Mouse (Mus musculus) heart, embryonic 10.5 days (tissue): ENCODE data around the gene Ldlrad3. TPM values are rescaled to one million over a fixed set of nuclear protein-coding genes. Genes with fewer than 3 reads are reported as not detected.

Source experiments
- DNase-seq: peaks from one replicate; pipeline ENCODE4 v3.0.0-alpha.2; 2017; ENCODE audit warnings: low spot score
- H3K27ac ChIP-seq: fragments of 300-500 bp; sonication (generic); 2 replicates; pipeline ENCODE4 v1.5.1; 2016; ENCODE audit warnings: mild to moderate bottlenecking
- H3K27me3 ChIP-seq: fragments of 300-500 bp; sonication (generic); 2 replicates; pipeline ENCODE4 v1.6.1; 2016; ENCODE audit warnings: mild to moderate bottlenecking; ENCODE audit not compliant: poor library complexity, insufficient read depth, severe bottlenecking
- H3K36me3 ChIP-seq: fragments of 300-500 bp; sonication (generic); 2 replicates; pipeline ENCODE4 v1.6.1; 2016; ENCODE audit warnings: mild to moderate bottlenecking, moderate library complexity
- H3K4me1 ChIP-seq: fragments of 300-500 bp; sonication (generic); 2 replicates; pipeline ENCODE4 v1.6.1; 2016; ENCODE audit warnings: mild to moderate bottlenecking
- H3K4me3 ChIP-seq: fragments of 300-500 bp; sonication (generic); 2 replicates; pipeline ENCODE4 v1.5.1; 2016; ENCODE audit warnings: mild to moderate bottlenecking, moderate library complexity
- H3K9me3 ChIP-seq: fragments of 300-500 bp; sonication (generic); 2 replicates; pipeline ENCODE4 v1.6.1; 2016; ENCODE audit warnings: mild to moderate bottlenecking, moderate library complexity
- WGBS: fragments of 180-500 bp; shearing (Covaris S2); methylation state at CpG from one replicate; pipeline ENCODE4 v1.1.7; 2016; 5-methylcytosine and 5-hydroxymethylcytosine counted together
- polyA plus RNA-seq: library from polyadenylated mRNA; unstranded; fragments of >200 nt; fragmentation: Nextera tagmentation; extraction: Ambion mirVana; gene quantifications from 2 replicates; pipeline ENCODE4 v1.2.1, GENCODE M21; 2016

Ldlrad3 gene
- polyA plus RNA-seq, 1 experiment from 2014 or later, result 27.5 TPM

DNA sequence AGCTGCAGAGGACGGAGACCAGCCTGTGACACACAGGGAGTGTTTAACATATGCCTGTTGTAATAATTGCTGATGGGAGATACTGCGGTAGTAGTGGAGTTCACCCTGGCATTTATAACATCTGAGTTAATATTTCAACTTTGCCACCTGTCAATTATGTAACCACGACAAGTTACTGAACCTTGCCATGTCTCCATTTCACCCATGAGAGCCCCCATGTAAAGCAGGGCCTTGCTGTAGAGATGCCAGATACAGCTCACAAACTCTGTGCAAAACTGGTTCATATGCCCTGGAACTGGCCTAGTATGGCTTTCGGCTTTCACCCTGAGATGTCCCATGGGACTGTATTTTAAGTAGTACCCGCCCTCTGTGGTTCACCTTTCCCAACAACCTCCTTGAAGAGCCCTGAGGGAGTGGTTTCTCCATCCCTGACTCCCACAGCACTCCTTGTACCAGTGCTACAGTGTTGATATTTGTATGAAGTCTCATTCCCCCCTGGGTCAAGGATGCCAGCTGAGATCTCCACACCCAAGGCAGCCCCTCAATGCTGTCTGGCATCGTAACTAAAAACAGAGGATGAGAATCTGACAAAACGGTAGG lies 122.2 kb downstream of the Ldlrad3 start:
- H3K9me3 ChIP-seq, result no peaks in the 10 kb centered on the region
- H3K27ac ChIP-seq, result no peak overlapping the region
- no peaks in the 10 kb centered on the region for H3K27me3 ChIP-seq
- no peaks in the 10 kb centered on the region for H3K36me3 ChIP-seq
- H3K4me3 ChIP-seq, result no peak overlapping the region
- no peak for DNase-seq
- 85% methylated on average over 7 of the region's 7 CpGs for WGBS
- H3K4me1 ChIP-seq, result peaks cover 16% of the 10 kb centered on the region

DNA sequence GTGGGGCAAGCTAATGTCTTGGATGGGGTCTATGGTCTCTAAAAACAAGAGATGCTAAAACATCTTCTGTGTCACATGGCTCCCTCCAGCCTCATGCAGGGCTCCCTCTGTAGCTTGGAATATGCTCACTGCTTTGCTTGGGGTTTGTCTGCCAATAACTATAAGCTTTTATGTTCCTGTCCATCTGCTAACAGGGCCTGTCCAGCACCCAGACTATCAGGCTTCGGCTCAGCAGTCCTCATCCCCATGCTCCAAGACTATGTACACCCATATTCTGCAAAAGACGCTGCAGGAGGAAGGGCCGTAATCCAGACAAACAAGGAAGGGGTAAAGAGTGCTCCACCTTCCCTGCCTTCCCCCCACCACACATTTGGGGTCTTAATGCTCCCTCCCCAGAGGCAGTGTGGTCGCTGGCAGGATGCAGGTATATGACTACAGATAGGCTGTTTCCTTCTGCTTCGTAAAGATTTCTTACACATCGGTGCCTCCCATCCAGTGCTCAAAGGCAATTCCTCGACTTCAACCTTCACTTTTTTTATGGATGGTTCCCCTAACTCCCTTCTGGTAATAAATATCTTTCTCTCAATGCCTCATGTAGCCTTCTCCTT lies 123.2 kb downstream of the Ldlrad3 start:
- Histone ChIP-seq H3K9me3 (no peaks in the 10 kb centered on the region), H3K27me3 (no peaks in the 10 kb centered on the region), H3K4me1 (peaks cover 16% of the 10 kb centered on the region), H3K36me3 (peaks cover 3% of the 10 kb centered on the region), H3K27ac (no peak overlapping the region), H3K4me3 (no peak overlapping the region)
- 81% methylated on average over 7 of the region's 7 CpGs for WGBS
- DNase-seq, result no peak

DNA sequence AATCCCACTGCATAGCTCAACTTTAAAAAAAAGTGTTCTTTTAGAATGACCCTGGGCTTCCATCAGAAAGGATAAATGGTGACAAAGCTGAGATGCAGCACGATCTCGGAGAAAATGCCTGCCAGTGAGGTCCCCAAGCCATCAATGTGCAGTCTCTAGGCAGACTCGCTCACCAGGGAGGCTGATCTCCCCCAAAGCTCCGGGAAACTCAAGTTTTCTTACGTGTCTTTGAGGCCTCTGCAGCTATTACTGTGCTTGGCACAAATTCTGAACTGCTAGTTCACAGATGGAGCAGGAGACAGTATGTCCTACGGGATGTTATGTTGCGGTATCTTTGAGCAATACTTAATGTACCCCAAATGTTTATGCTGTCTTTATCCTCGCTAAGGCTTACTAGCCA lies 124.3 kb downstream of the Ldlrad3 start:
- H3K4me1 ChIP-seq, result peaks cover 26% of the 10 kb centered on the region
- no peaks in the 10 kb centered on the region for H3K9me3 ChIP-seq
- no peaks in the 10 kb centered on the region for H3K27me3 ChIP-seq
- no peak overlapping the region for H3K27ac ChIP-seq
- no peak for DNase-seq
- WGBS, result 88% methylated on average over 8 of the region's 8 CpGs
- H3K4me3 ChIP-seq, result no peak overlapping the region
- H3K36me3 ChIP-seq, result peaks cover 8% of the 10 kb centered on the region

DNA sequence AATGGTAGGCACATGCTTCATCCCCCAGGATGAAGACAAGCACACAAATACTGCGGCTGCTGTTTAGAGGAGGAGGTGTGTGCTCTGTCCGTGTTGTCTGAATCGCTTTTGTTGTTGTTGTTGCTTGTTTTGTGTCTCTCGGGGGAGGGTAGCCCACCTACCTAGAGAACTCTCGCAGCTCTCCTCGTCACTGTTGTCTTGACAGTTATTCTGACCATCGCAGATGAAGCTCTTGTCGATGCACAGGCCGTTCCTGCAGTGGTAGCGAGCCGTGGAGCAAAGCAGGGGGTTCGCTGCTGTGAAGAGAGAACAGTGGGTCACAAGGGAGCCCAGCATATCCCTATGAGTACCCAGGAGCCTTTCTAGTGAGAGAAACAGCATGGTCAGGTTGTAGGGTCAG lies 128.4 kb downstream of the Ldlrad3 start:
- WGBS, result 82% methylated on average over 12 of the region's 12 CpGs
- H3K9me3 ChIP-seq, result no peaks in the 10 kb centered on the region
- H3K27me3 ChIP-seq, result no peaks in the 10 kb centered on the region
- H3K36me3 ChIP-seq, result peaks cover 11% of the 10 kb centered on the region
- no peak overlapping the region for H3K27ac ChIP-seq
- H3K4me1 ChIP-seq, result peaks cover 10% of the 10 kb centered on the region
- DNase-seq, result no peak
- H3K4me3 ChIP-seq, result no peak overlapping the region

DNA sequence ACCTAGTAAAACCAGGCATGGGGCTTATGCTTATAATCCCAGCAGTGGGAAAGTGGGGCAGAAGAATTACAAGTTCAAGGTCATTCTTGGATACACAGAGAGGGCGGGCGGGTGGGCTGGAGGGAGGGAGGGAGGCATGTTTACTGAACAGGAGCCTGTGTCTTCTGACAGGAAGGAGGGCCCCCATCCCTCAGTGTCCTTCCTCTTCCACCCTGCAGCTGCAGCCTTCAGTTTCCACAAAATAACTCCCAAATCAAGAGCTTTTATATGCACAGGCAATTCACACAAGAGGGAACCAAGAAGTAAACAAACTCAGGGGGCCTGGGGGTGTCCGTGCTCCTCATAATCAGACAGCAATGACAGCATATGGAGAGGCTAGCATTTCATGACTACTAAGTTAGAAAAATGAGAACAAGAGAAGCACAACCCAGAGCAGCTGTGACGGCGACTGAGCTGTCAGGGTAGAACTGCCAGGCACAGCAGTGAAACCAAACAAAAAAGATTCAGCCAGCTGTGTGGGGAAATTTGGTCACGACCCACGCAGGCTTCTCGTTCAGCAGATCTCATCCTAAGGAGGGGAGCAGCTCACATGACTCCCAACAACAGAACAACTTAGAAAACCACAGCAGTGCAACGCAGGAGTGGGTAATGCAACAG lies 129.0 kb downstream of the Ldlrad3 start:
- Histone ChIP-seq H3K9me3 (no peaks in the 10 kb centered on the region), H3K27ac (no peak overlapping the region), H3K4me1 (peaks cover 10% of the 10 kb centered on the region), H3K27me3 (no peaks in the 10 kb centered on the region), H3K4me3 (no peak overlapping the region), H3K36me3 (peaks cover 11% of the 10 kb centered on the region)
- no peak for DNase-seq
- WGBS, result 73% methylated on average over 9 of the region's 9 CpGs

DNA sequence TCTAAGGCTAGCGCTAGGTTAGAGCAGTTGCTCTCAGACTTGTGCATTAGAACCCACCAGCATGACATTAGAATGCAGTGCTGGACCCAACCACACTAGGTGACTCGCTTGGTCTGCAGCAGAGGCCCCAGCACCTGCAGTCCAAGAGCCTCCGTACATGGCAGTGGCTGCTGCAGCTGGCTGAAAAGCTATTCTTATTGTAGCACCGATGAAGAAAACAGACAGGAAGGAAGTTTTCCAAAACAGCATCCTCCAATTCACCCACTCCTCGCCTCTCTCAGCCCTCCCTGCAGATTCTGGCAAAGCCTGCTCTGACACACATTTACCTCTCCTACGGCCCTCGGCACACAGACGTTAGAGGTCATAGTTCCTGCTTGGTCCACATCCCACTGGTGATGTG lies 130.0 kb downstream of the Ldlrad3 start:
- peaks cover 10% of the 10 kb centered on the region for H3K4me1 ChIP-seq
- no peak for DNase-seq
- no peak overlapping the region for H3K27ac ChIP-seq
- H3K36me3 ChIP-seq, result peaks cover 11% of the 10 kb centered on the region
- H3K9me3 ChIP-seq, result no peaks in the 10 kb centered on the region
- WGBS, result 83% methylated on average over 8 of the region's 8 CpGs
- H3K4me3 ChIP-seq, result no peak overlapping the region
- H3K27me3 ChIP-seq, result no peaks in the 10 kb centered on the region

DNA sequence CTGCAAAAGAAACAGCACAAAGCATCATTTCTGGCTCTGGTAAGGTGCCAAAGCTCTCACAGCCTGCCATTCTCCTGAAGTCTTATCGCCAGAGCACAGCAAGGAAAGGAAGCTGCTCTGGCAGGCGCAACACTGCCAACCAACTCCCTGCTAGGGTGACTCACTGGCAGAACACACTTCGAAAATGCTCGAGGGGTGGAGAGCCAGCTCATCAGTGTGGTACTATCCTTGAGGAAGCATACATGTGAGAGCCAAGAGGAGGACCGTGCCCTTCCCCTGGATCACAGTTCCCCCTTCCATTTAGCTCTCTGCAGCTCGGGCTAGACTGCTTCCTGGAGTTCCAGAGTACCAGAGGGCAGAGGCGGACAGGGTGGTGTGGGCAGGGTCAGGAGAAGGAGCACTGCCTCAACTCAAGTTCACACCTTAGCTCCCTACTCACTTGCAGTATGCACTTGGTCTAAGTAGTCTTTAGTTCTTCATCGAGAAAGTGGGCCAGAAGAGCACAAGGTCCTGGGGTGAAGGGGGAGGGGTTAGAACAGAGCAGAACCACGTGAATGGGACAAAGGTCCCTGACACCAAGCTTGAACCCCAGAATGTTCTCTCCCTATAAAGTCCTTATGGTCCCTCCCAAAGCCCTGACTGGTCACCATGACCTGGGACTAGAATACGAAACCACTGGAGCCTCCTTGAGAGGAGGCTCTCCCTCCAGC lies 133.1 kb downstream of the Ldlrad3 start:
- WGBS, result 76% methylated on average over 10 of the region's 10 CpGs
- Histone ChIP-seq H3K4me1 (peaks cover 17% of the 10 kb centered on the region), H3K36me3 (peaks cover 9% of the 10 kb centered on the region), H3K9me3 (no peaks in the 10 kb centered on the region), H3K4me3 (no peak overlapping the region), H3K27ac (no peak overlapping the region), H3K27me3 (no peaks in the 10 kb centered on the region)
- DNase-seq, result no peak

DNA sequence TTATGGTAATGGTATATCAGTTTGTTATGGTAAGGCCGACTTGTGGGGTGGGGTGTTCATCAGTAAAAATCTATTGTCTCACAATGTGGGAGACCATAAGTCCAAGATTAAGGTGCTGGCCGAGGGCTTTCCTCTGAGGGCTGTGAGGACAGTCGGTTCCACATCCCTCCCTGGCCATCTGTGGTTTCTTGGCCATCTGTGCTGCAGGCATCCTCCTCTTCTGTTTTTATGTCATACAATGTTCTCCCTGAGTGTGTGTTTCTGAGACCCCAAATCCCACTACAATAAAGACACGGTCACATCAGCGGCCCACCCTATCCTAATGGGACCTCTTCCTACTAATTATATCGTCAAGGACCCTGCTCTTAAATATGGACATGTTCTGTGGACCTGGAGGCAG lies 133.8 kb downstream of the Ldlrad3 start:
- H3K27me3 ChIP-seq, result no peaks in the 10 kb centered on the region
- no peak for DNase-seq
- no peaks in the 10 kb centered on the region for H3K9me3 ChIP-seq
- H3K27ac ChIP-seq, result no peak overlapping the region
- H3K36me3 ChIP-seq, result 0 out of 2 replicates have a peak, but pooled peaks cover 3% of the 10 kb centered on the region
- H3K4me1 ChIP-seq, result peaks cover 11% of the 10 kb centered on the region
- H3K4me3 ChIP-seq, result no peak overlapping the region
- 87% methylated on average over 6 of the region's 6 CpGs for whole genome bisulfite sequencing

DNA sequence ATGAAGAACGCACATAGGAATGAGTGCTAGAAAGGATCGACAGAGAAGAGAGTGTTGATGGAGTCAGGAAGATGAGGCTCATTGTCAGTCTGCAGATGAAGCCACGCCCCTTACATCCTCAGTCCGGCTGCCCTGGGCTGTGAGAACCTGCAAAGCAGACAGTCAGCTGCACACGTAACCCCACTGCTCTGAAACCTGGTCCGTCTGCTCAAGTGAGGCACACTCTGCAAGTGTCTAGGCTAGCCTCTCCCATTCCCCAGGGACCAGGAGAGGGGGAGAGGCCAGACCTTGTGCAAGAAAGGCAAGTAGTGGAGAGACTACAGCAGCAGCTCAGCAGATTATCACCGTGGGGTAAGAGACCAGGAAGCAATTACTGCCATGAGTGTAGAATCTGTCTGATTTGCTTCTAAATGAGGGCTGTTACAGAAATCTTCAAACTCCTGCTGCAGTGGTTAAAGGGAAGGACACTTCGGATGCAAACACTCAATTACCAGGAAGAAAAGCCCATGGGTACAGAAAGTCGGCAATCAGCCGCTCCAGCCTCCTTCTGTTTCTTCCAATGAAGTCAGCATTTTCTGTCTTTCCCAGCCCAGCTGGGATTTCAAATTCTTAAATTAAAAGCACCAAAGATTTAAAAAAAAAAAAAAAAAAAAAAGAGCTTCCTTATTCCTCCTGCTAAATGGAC lies 136.2 kb downstream of the Ldlrad3 start:
- no peak for DNase-seq
- no peak overlapping the region for H3K27ac ChIP-seq

DNA sequence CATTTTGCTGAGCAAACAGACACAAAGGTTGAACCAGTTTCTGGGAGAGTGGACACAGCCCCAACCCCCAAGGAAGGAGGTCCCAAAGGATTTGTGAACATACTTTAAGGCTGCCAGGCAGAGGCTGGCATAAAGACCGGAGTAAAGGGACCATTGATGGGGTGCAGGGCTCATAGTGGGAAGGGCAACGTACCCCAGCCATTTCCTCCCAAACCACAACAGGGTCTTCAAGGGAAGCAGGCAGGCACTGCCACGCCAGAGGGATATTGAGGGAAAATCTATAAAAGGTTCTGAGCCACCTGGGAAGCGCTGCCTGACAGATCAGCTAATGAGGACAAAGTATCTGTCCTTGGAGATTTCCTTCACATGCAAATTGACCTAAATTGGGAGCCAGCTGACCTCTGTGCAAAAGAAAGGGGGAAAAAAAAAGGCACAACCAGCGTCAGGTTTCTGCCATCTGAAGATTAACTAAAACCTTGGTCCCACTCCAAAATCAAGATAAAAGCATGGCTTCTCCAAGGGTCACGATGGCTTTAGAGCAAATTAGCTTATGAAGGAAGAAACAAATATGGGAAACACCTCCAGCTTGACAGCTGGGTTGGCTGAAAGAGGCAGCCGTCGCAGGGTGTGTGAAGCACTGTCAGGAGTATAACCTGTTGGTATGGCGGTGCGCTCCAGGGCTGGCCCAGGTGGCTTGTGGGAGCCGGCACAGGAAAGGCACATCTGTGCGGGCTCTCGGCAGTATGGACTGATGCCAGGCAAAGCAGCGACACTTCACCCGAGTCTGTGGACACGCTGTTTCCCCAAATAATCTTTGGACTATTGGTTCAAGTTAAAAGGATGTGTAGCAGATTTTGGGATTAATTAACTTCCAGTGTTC lies 137.6 kb downstream of the Ldlrad3 start:
- peaks cover 7% of the 10 kb centered on the region; the same call in 1 of the 2 replicates for H3K4me1 ChIP-seq
- no peaks in the 10 kb centered on the region for H3K36me3 ChIP-seq
- no peaks in the 10 kb centered on the region for H3K27me3 ChIP-seq
- H3K27ac ChIP-seq, result no peak overlapping the region
- DNase-seq, result no peak
- no peaks in the 10 kb centered on the region for H3K9me3 ChIP-seq
- WGBS, result 84% methylated on average over 16 of the region's 16 CpGs
- no peak overlapping the region for H3K4me3 ChIP-seq

More for the DNA sequence above, 136.2 kb downstream of the Ldlrad3 start:
- 53% methylated on average over 10 of the region's 10 CpGs for WGBS
- Histone ChIP-seq H3K4me3 (no peak overlapping the region), H3K9me3 (no peaks in the 10 kb centered on the region), H3K36me3 (no peaks in the 10 kb centered on the region), H3K4me1 (peaks cover 7% of the 10 kb centered on the region; the same call in 1 of the 2 replicates), H3K27me3 (no peaks in the 10 kb centered on the region)

DNA sequence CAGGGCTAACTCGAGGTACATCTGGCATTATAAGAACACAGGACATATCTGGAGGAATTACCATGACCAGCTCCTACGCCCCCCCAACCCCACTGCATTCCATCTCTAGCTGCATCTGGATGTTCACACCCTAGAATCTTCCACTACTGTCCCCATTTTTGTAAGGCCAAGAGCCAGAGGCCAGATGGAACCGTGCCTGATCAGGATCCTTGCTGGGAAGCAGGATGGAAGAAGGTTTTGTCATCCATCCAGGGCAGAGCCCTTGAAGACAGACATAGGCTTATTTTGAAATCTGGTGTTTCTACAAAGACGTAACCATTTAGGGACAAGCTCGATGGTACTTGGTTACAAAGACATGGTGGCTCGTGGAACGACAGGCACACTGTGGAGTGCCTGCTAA lies 139.7 kb downstream of the Ldlrad3 start:
- no peak for DNase-seq
- no peaks in the 10 kb centered on the region for H3K36me3 ChIP-seq
- 92% methylated on average over 7 of the region's 7 CpGs for WGBS

DNA sequence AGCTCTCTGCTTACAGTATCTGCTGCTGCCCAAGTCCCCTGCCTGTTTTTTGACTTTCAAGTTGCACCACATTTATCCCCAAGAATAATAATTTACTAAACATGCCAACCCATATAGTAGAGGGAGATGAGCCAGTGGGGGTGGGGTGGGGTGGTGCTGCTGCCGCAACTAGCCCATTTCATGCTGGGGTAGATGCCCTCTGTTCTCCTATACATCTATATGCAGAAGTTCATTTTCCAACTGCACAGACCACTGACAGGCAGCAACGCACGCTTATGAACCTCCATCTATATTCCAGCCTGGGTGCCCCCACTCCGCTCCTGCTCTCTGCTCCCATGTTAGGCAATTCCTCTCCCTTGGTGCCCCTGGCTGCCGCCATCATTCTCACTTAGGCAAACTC lies 145.7 kb downstream of the Ldlrad3 start:
- DNase-seq, result no peak
- WGBS, result 91% methylated on average over 5 of the region's 5 CpGs
- Histone ChIP-seq H3K36me3 (no peaks in the 10 kb centered on the region), H3K27me3 (no peaks in the 10 kb centered on the region), H3K9me3 (no peaks in the 10 kb centered on the region), H3K4me1 (peaks cover 35% of the 10 kb centered on the region), H3K27ac (no peak overlapping the region), H3K4me3 (no peak overlapping the region)

More for the DNA sequence above, 139.7 kb downstream of the Ldlrad3 start:
- Histone ChIP-seq H3K27ac (no peak overlapping the region), H3K27me3 (no peaks in the 10 kb centered on the region), H3K4me3 (no peak overlapping the region), H3K9me3 (no peaks in the 10 kb centered on the region), H3K4me1 (peaks cover 7% of the 10 kb centered on the region; the same call in 1 of the 2 replicates)
